Mouse (Mus musculus): Measurements from ENCODE around the gene Sh3rf1. TPM values are rescaled to one million over a fixed set of nuclear protein-coding genes. Genes with fewer than 3 reads are reported as not detected.

Gene Sh3rf1
- polyA plus RNA-seq, 2 experiments = 8.8 to 12.8 TPM

GRCm38 (mm10) chr8:61425125-61425524 lies 201.5 kb downstream of the Sh3rf1 start:
- H3K36me3 ChIP-seq (ENCODE audit: control insufficient read depth, insufficient read depth, low read length) = no peaks in the 10 kb centered on the region
- ATAC-seq (ENCODE audit: low FRiP score, low read depth) (no peak), DNase-seq (ENCODE audit: low spot score) (no peak)
- H3K9ac ChIP-seq (ENCODE audit: low read depth, low read length, severe bottlenecking) = no peak overlapping the region
- peaks cover 16% of the 10 kb centered on the region for H3K4me1 ChIP-seq (ENCODE audit: control insufficient read depth, insufficient read depth, low read length)
- no peaks in the 10 kb centered on the region for H3K27me3 ChIP-seq (ENCODE audit: control insufficient read depth, insufficient read depth, low read length)
- H3K4me2 ChIP-seq (replicated peaks; ENCODE audit: low read depth, low read length, severe bottlenecking) = no peak overlapping the region
- H3K27ac ChIP-seq (replicated peaks; ENCODE audit: low read depth, low read length) = no peak overlapping the region
- TF ChIP-seq POLR2A (IDR thresholded peaks at IDR 0.05; ENCODE audit: borderline replicate concordance, extremely low read depth, insufficient read depth, insufficient read length) = no peak
- no peaks in the 10 kb centered on the region; the same call in 1 of the 2 replicates for H3K9me3 ChIP-seq (ENCODE audit: control insufficient read depth, low read length)
- H3K4me3 ChIP-seq (replicated peaks; ENCODE audit: low read length) = no peak overlapping the region

DNA sequence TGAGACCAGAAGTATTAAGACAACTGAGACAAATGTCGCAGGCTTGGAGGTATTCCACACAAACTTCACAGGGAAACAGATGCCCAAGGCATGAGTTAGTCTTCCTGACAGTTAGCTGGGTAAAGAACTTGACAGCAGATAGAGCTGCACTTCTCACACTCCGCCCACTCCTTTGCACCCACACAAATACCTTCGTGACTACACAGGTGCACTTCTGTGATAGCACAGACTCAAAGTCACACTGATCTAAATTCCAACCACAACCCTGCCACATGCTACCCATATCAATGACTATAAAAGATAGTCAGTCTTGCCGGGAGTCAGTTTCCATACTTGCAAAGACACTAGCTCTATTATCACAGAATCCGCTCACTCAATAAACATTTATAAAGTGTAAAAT lies 202.4 kb downstream of the Sh3rf1 start:
- Histone ChIP-seq H3K27ac (replicated peaks; ENCODE audit: low read depth, low read length) (no peak overlapping the region), H3K27me3 (ENCODE audit: control insufficient read depth, insufficient read depth, low read length) (no peaks in the 10 kb centered on the region), H3K4me3 (replicated peaks; ENCODE audit: low read length) (no peak overlapping the region), H3K4me2 (replicated peaks; ENCODE audit: low read depth, low read length, severe bottlenecking) (no peak overlapping the region), H3K9me3 (ENCODE audit: control insufficient read depth, low read length) (no peaks in the 10 kb centered on the region; the same call in 1 of the 2 replicates), H3K9ac (ENCODE audit: low read depth, low read length, severe bottlenecking) (no peak overlapping the region), H3K4me1 (ENCODE audit: control insufficient read depth, insufficient read depth, low read length) (peaks cover 9% of the 10 kb centered on the region), H3K36me3 (ENCODE audit: control insufficient read depth, insufficient read depth, low read length) (no peaks in the 10 kb centered on the region)
- no peak for TF ChIP-seq POLR2A (IDR thresholded peaks at IDR 0.05; ENCODE audit: borderline replicate concordance, extremely low read depth, insufficient read depth, insufficient read length)
- 84% methylated on average over 5 of the region's 5 CpGs for WGBS
- DNase-seq (ENCODE audit: low spot score) (no peak), ATAC-seq (ENCODE audit: low FRiP score, low read depth) (no peak)

DNA sequence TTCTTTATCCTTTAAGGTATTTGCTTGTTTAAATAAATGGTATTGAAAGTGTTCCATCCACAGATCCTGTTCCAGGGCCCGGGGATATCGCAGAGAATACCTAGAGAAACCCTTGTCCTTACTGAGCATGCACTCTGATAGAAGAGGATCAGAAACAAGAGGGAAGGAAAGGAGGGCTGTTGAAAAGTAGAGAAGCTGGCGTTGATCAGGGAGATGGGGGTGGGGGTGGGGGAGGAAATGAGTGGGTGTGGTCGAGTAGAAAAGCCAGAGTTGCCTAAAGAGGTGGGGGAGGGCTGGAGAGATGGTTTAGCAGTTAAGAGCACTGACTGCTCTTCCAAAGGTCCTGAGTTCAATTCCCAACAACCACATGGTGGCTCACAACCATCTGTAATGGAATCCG lies 203.0 kb downstream of the Sh3rf1 start:
- no peak overlapping the region for H3K4me2 ChIP-seq (replicated peaks; ENCODE audit: low read depth, low read length, severe bottlenecking)
- H3K4me1 ChIP-seq (ENCODE audit: control insufficient read depth, insufficient read depth, low read length) = peaks cover 3% of the 10 kb centered on the region; the same call in 1 of the 2 replicates
- TF ChIP-seq POLR2A (IDR thresholded peaks at IDR 0.05; ENCODE audit: borderline replicate concordance, extremely low read depth, insufficient read depth, insufficient read length) = no peak
- no peak for ATAC-seq (ENCODE audit: low FRiP score, low read depth)
- WGBS = 68% methylated on average over 5 of the region's 5 CpGs
- no peaks in the 10 kb centered on the region for H3K27me3 ChIP-seq (ENCODE audit: control insufficient read depth, insufficient read depth, low read length)
- no peak overlapping the region for H3K9ac ChIP-seq (ENCODE audit: low read depth, low read length, severe bottlenecking)
- H3K27ac ChIP-seq (replicated peaks; ENCODE audit: low read depth, low read length) = no peak overlapping the region
- no peak for DNase-seq (ENCODE audit: low spot score)
- H3K4me3 ChIP-seq (replicated peaks; ENCODE audit: low read length) = no peak overlapping the region
- no peaks in the 10 kb centered on the region for H3K36me3 ChIP-seq (ENCODE audit: control insufficient read depth, insufficient read depth, low read length)
- H3K9me3 ChIP-seq (ENCODE audit: control insufficient read depth, low read length) = no peaks in the 10 kb centered on the region; the same call in 1 of the 2 replicates

DNA sequence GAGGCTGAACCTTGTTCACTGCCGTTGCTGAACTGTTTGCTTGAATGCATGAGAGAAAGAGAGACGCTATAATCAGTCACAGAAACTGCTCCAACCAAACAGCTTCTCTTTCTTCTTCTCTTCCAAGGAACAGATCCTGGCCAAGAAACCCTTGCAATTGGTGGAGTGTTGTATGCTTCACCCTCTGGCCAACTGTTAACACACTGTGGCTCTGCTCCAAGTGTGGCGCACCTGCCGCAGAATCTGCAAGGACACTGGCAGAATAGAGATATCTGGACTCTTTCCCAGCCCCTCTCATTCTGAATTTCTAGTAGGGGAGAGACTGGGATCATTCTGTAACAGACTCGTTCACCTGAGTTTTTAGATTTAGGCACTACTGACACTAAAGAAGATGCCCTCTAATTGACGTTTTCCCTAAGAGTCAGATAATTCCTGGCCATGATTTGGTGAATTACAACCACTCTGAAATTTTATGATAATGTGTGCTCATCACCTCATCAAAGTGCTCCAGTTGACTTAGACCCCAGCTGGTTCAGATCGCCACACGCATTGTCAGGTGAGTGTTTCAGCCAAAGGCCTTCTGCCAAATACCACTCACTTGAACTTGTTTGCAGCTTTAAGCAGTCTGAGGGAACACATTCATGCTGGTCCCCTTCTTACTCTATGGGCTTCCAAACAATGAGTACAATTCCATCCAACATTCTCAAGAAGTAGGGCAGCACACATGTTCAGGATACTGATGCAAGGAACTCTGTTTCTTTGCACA lies 204.4 kb downstream of the Sh3rf1 start:
- 65% methylated on average over 8 of the region's 8 CpGs for WGBS
- Histone ChIP-seq H3K4me2 (replicated peaks; ENCODE audit: low read depth, low read length, severe bottlenecking) (no peak overlapping the region), H3K9ac (ENCODE audit: low read depth, low read length, severe bottlenecking) (no peak overlapping the region), H3K36me3 (ENCODE audit: control insufficient read depth, insufficient read depth, low read length) (no peaks in the 10 kb centered on the region), H3K27ac (replicated peaks; ENCODE audit: low read depth, low read length) (no peak overlapping the region), H3K4me3 (replicated peaks; ENCODE audit: low read length) (no peak overlapping the region), H3K4me1 (ENCODE audit: control insufficient read depth, insufficient read depth, low read length) (no peaks in the 10 kb centered on the region), H3K9me3 (ENCODE audit: control insufficient read depth, low read length) (no peaks in the 10 kb centered on the region), H3K27me3 (ENCODE audit: control insufficient read depth, insufficient read depth, low read length) (no peaks in the 10 kb centered on the region)
- TF ChIP-seq POLR2A (IDR thresholded peaks at IDR 0.05; ENCODE audit: borderline replicate concordance, extremely low read depth, insufficient read depth, insufficient read length) = no peak
- ATAC-seq (ENCODE audit: low FRiP score, low read depth) (peak; percentile 60; the same call in 1 of the 2 replicates), DNase-seq (ENCODE audit: low spot score) (no peak)

DNA sequence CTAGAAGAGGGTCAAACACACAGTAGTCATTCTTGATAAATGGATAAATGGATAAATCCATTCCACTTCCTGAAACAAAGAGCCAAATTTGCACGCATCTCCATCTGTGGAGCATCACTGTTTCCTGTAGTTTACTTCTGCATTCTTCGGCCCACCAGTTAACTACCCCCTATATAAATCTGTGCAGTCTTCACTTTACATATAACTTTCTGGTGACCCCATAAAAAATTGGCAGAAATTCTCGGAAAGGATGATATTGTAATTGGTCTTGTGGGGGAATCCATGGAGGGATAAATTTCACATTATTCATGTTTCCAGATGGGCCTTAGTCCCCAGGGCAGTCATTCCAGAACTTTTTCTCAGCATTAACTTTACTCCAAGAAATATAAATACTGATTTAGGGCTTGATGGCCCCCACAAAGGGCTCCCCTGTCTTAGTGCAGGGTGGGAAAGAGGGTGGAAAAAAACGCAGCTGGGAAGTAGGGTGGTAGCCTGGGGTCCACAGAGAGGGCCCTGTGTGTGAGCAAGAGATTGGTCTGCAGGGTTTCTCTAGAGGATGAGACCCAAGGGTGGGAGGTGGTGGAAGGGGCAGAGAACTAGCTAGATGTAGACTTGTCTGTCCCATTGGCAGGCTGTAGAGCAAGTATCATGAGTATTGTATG lies 205.3 kb downstream of the Sh3rf1 start:
- H3K4me3 ChIP-seq (replicated peaks; ENCODE audit: low read length) = no peak overlapping the region
- no peaks in the 10 kb centered on the region for H3K36me3 ChIP-seq (ENCODE audit: control insufficient read depth, insufficient read depth, low read length)
- H3K27ac ChIP-seq (replicated peaks; ENCODE audit: low read depth, low read length) = no peak overlapping the region
- no peaks in the 10 kb centered on the region for H3K9me3 ChIP-seq (ENCODE audit: control insufficient read depth, low read length)
- WGBS = 38% methylated on average over 4 of the region's 4 CpGs
- ATAC-seq (ENCODE audit: low FRiP score, low read depth) = peak; percentile 86
- DNase-seq (ENCODE audit: low spot score) = peak; percentile 61
- TF ChIP-seq POLR2A (IDR thresholded peaks at IDR 0.05; ENCODE audit: borderline replicate concordance, extremely low read depth, insufficient read depth, insufficient read length) = no peak
- H3K9ac ChIP-seq (ENCODE audit: low read depth, low read length, severe bottlenecking) = no peak overlapping the region
- no peaks in the 10 kb centered on the region for H3K27me3 ChIP-seq (ENCODE audit: control insufficient read depth, insufficient read depth, low read length)
- no peak overlapping the region for H3K4me2 ChIP-seq (replicated peaks; ENCODE audit: low read depth, low read length, severe bottlenecking)
- H3K4me1 ChIP-seq (ENCODE audit: control insufficient read depth, insufficient read depth, low read length) = no peaks in the 10 kb centered on the region

Measured in limb, embryonic 14.5 days (tissue).